Mouse (Mus musculus) layer of hippocampus, adult 8-10 months (tissue): ENCODE results near the gene Ets1. TPM values are rescaled to one million over a fixed set of nuclear protein-coding genes. Genes with fewer than 3 reads are reported as not detected.

Source experiments
- DNase-seq, 2 experiments: peaks; one replicate each; pipeline ENCODE4 v3.0.0; 2022; ENCODE audit warnings: low spot score in 2 of 2
- total RNA-seq, 4 experiments: library from RNA; stranded (reverse); gene quantifications; 2 replicates each; pipeline ENCODE4 v1.2.4; 2022

Gene Ets1
- 10 to 100 TPM; 11.1 to 12.9 (median 11.9) TPM for total RNA-seq

GRCm38 (mm10) chr9:32635627-32636385 is at the start of gene Ets1:
Ets1 (plus strand) TSS chr9:32636221.
- DNase-seq: no peak

- DNase-seq: peak; percentile 38 to 77
Measured at GRCm38 (mm10) chr9:32589900-32590299, 46.1 kb upstream of the Ets1 start.

- no peak for DNase-seq
Measured at GRCm38 (mm10) chr9:32590571-32590970, 45.5 kb upstream of the Ets1 start.

- peak; percentile 60 to 67 for DNase-seq
Measured at GRCm38 (mm10) chr9:32591732-32592582, 44.1 kb upstream of the Ets1 start.

- DNase-seq: no peak
Measured at GRCm38 (mm10) chr9:32592583-32592890, 43.5 kb upstream of the Ets1 start.

GRCm38 (mm10) chr9:32593816-32594215 is 42.2 kb upstream of the Ets1 start:
- DNase-seq: no peak

- DNase-seq: no peak
Measured at GRCm38 (mm10) chr9:32594346-32594745, 41.7 kb upstream of the Ets1 start.

- DNase-seq: no peak
Measured at GRCm38 (mm10) chr9:32595076-32595820, 40.8 kb upstream of the Ets1 start.

GRCm38 (mm10) chr9:32596366-32596765 is 39.7 kb upstream of the Ets1 start:
- DNase-seq: no peak

GRCm38 (mm10) chr9:32601953-32602352 is 34.1 kb upstream of the Ets1 start:
- DNase-seq: no peak

- DNase-seq: no peak
Measured at GRCm38 (mm10) chr9:32603097-32603496, 32.9 kb upstream of the Ets1 start.

GRCm38 (mm10) chr9:32607218-32607617 is 28.8 kb upstream of the Ets1 start:
- no peak for DNase-seq

GRCm38 (mm10) chr9:32608831-32609610 is 27.0 kb upstream of the Ets1 start:
- no peak for DNase-seq

- no peak for DNase-seq
Measured at GRCm38 (mm10) chr9:32610218-32610617, 25.8 kb upstream of the Ets1 start.

- DNase-seq: no peak
Measured at GRCm38 (mm10) chr9:32610631-32611030, 25.4 kb upstream of the Ets1 start.

- DNase-seq: no peak
Measured at GRCm38 (mm10) chr9:32611340-32611739, 24.7 kb upstream of the Ets1 start.

GRCm38 (mm10) chr9:32612426-32612825 is 23.6 kb upstream of the Ets1 start:
- DNase-seq: no peak

GRCm38 (mm10) chr9:32612861-32613421 is 23.1 kb upstream of the Ets1 start:
- DNase-seq: no peak

- DNase-seq: no peak
Measured at GRCm38 (mm10) chr9:32614191-32614590, 21.8 kb upstream of the Ets1 start.

GRCm38 (mm10) chr9:32615461-32615860 is 20.6 kb upstream of the Ets1 start:
- no peak for DNase-seq

- DNase-seq: no peak
Measured at GRCm38 (mm10) chr9:32615986-32616385, 20.0 kb upstream of the Ets1 start.
